8 mouse cellular contexts compared by ENCODE assay signal in the genomic region with DNA sequence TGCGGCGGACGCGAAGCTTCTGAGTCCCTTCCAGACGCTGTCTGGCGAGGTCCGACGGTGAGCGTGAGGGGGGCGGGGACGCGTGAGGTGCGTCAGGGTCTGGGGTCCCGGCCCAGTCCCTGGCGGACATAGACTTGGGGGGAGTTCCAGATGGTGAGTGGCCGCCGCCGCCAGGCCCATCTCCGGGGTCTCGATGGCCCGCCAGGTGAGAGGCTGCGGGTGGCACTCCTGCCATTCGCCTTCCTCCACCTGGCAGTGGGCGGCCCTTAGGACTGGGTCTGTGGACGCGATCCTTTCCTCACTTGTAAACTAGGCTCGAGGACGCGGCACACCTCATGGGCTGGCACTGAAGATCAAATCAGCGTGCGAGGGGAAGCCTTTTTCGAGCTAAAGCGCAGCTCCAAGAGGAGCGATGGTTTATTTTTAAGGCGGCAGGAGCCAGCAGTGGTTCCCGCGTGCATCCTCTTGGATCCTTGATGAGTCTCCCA. TPM values are rescaled to one million over a fixed set of nuclear protein-coding genes. Genes with fewer than 3 reads are reported as not detected.
DNase-seq lines count a peak whose midpoint lies in the region; ATAC-seq lines count a peak whose summit lies in the region.

No protein-coding gene starts in this region.

- peak; percentile 60 for ATAC-seq in frontal cortex, adult (ENCODE audit: low TSS enrichment)

- H3K27me3 ChIP-seq in limb, embryonic 10.5 days (ENCODE audit: low read depth, poor library complexity, severe bottlenecking) = no peaks in the 10 kb centered on the region
- H3K27me3 ChIP-seq in midbrain, embryonic 10.5 days (ENCODE audit: low read depth, poor library complexity, severe bottlenecking) = no peaks in the 10 kb centered on the region

- H3K27ac ChIP-seq in limb, embryonic 10.5 days = peak overlapping the region; percentile 92
- H3K27ac ChIP-seq in midbrain, embryonic 10.5 days (replicated peaks) = peak overlapping the region; percentile 89

- peaks cover 43% of the 10 kb centered on the region for H3K36me3 ChIP-seq in limb, embryonic 10.5 days
- H3K36me3 ChIP-seq in midbrain, embryonic 10.5 days = peaks cover 36% of the 10 kb centered on the region

- WGBS in limb, embryonic 10.5 days = under 1% methylated on average over 37 of the region's 37 CpGs
- under 1% methylated on average over 37 of the region's 37 CpGs for WGBS in midbrain, embryonic 10.5 days

- DNase-seq in frontal cortex, postnatal 10 days (ENCODE audit: low spot score in 2 of 2) = no peak
- DNase-seq in urinary bladder, postnatal 14 days (ENCODE audit: low spot score) = peak; percentile 62
- DNase-seq in urinary bladder, postnatal 10 days (ENCODE audit: low spot score) = no peak
- DNase-seq in frontal cortex, postnatal 36 days (ENCODE audit: low spot score in 2 of 2) = peak; percentile 57 to 65
- DNase-seq in limb, embryonic 10.5 days (ENCODE audit: low spot score) = no peak
- DNase-seq in midbrain, embryonic 10.5 days (ENCODE audit: low spot score) = no peak
- DNase-seq in thymus, postnatal 0 days (ENCODE audit: low spot score) = no peak

- H3K4me3 ChIP-seq in limb, embryonic 10.5 days = peak overlapping the region; percentile 87
- H3K4me3 ChIP-seq in midbrain, embryonic 10.5 days = peak overlapping the region; percentile 91

- peaks cover 16% of the 10 kb centered on the region; the same call in 1 of the 2 replicates for H3K4me1 ChIP-seq in limb, embryonic 10.5 days
- peaks cover 31% of the 10 kb centered on the region for H3K4me1 ChIP-seq in midbrain, embryonic 10.5 days

- no peaks in the 10 kb centered on the region for H3K9me3 ChIP-seq in limb, embryonic 10.5 days (replicated peaks)
- H3K9me3 ChIP-seq in midbrain, embryonic 10.5 days (replicated peaks) = no peaks in the 10 kb centered on the region

RNA-seq across cellular contexts. Expression of a gene that starts 0.4 kb away (rescaled TPM):
- 1.3 and 2.0 TPM in 2 replicates for polyA plus RNA-seq in limb, embryonic 10.5 days (2016; fragmentation: Nextera tagmentation; extraction: Ambion mirVana)
- 1.9 and 2.2 TPM in 2 replicates for polyA plus RNA-seq in midbrain, embryonic 10.5 days (2016; fragmentation: Nextera tagmentation; extraction: Ambion mirVana)
- polyA plus RNA-seq in thymus, postnatal 0 days (2015; fragmentation: Nextera tagmentation; extraction: Ambion mirVana) = 2.1 and 2.3 TPM in 2 replicates

RNA-seq across cellular contexts. Expression of a gene that starts 14.5 kb away (rescaled TPM):
- polyA plus RNA-seq in limb, embryonic 10.5 days (2016; fragmentation: Nextera tagmentation; extraction: Ambion mirVana) = 128 and 138 TPM in 2 replicates
- polyA plus RNA-seq in midbrain, embryonic 10.5 days (2016; fragmentation: Nextera tagmentation; extraction: Ambion mirVana) = 111 and 119 TPM in 2 replicates
- 32.5 and 33.7 TPM in 2 replicates for polyA plus RNA-seq in thymus, postnatal 0 days (2015; fragmentation: Nextera tagmentation; extraction: Ambion mirVana)

Comparison
In these comparisons a context has a peak if more than half of its experiments do, and no peak if none do; other contexts are left out.
1. DNase-seq: peak in urinary bladder, postnatal 14 days (single experiment) and frontal cortex, postnatal 36 days (2 of 2); none in frontal cortex, postnatal 10 days (0 of 2), urinary bladder, postnatal 10 days (single experiment), limb, embryonic 10.5 days (single experiment), midbrain, embryonic 10.5 days (single experiment) and thymus, postnatal 0 days (single experiment).